Mouse (Mus musculus): ENCODE measurements around the gene Ece2. TPM values are rescaled to one million over a fixed set of nuclear protein-coding genes. Genes with fewer than 3 reads are reported as not detected.

Gene Ece2
- total RNA-seq, 2 experiments from 2014 or later: 7.5 to 9.1 TPM

- no peak for DNase-seq
Measured at GRCm38 (mm10) chr16:20691617-20692016, 62.0 kb downstream of the Ece2 start.

- no peak for DNase-seq
Measured at GRCm38 (mm10) chr16:20692241-20692965, 62.8 kb downstream of the Ece2 start.

- DNase-seq: peak; percentile 94
Measured at GRCm38 (mm10) chr16:20693111-20693701, 63.6 kb downstream of the Ece2 start, which contains the start of gene Fam131a. Fam131a (plus strand) TSS chr16:20693241.

GRCm38 (mm10) chr16:20694781-20695180, 65.2 kb downstream of the Ece2 start:
- DNase-seq: no peak

GRCm38 (mm10) chr16:20695622-20696323, 66.1 kb downstream of the Ece2 start:
- DNase-seq: peak; percentile 92

Small RNA genes lying within 50 kb of the gene (microRNA-seq; reads per million reads assigned to microRNA genes)
- gene Mir1224: 8.3 reads per million, percentile 12 among the genes with 10 or more reads in this experiment

Other genes with a start within 250 kb of the Ece2 start
- gene Abcc5, start 203.4 kb upstream of the Ece2 start, total RNA-seq (2021): 10 to 100 TPM; 43.6 to 59.3 TPM
- gene Eif2b5, start 131.0 kb upstream of the Ece2 start, total RNA-seq (2021): 10 to 100 TPM; 56.6 to 61.4 TPM
- gene Dvl3, start 112.8 kb upstream of the Ece2 start, total RNA-seq (2021): 10 to 100 TPM; 38.9 to 43.5 TPM
- 100 to 1,000 TPM; 277 to 296 TPM for gene Ap2m1, start 94.3 kb upstream of the Ece2 start, total RNA-seq (2021)
- 10 to 100 TPM; 71.2 to 78.8 TPM for gene Abcf3, start 81.3 kb upstream of the Ece2 start, total RNA-seq (2021)
- 1 to 10 TPM; 1.9 to 4.8 TPM for gene Vwa5b2, start 40.4 kb upstream of the Ece2 start, total RNA-seq (2021)
- gene Eef1akmt4, start 18.2 kb upstream of the Ece2 start, total RNA-seq (2021): 10 to 100 TPM in 1 of 2 experiments, 1 to 10 TPM in 1; 9.3 to 10.7 TPM
- gene Gm49333, start 18.2 kb upstream of the Ece2 start, total RNA-seq (2021): not detected
- gene Alg3, start 18.1 kb upstream of the Ece2 start, total RNA-seq (2021): 10 to 100 TPM; 16.8 to 17.9 TPM
- 10 to 100 TPM; 11.0 to 23.4 TPM for gene Camk2n2, start 8.5 kb upstream of the Ece2 start, total RNA-seq (2021)
- 100 to 1,000 TPM; 196 to 198 TPM for gene Psmd2, start 21.8 kb downstream of the Ece2 start, total RNA-seq (2021)
- 100 to 1,000 TPM; 366 to 393 TPM for gene Eif4g1, start 38.5 kb downstream of the Ece2 start, total RNA-seq (2021)
- gene Fam131a, start 63.4 kb downstream of the Ece2 start, total RNA-seq (2021): 10 to 100 TPM; 12.8 to 15.1 TPM
- 10 to 100 TPM; 26.0 to 31.7 TPM for gene Polr2h, start 87.8 kb downstream of the Ece2 start, total RNA-seq (2021)
- gene Clcn2, start 87.9 kb downstream of the Ece2 start, total RNA-seq (2021): 10 to 100 TPM; 15.2 to 26.5 TPM
- gene Chrd, start 103.3 kb downstream of the Ece2 start, total RNA-seq (2021): 1 to 10 TPM; 5.2 to 6.0 TPM
- gene Thpo, start 104.7 kb downstream of the Ece2 start, total RNA-seq (2021): 1 to 10 TPM; 2.5 to 3.3 TPM